Mouse (Mus musculus) heart, postnatal 0 days (tissue): Measurements from ENCODE around the gene BC048562. TPM values are rescaled to one million over a fixed set of nuclear protein-coding genes. Genes with fewer than 3 reads are reported as not detected.

Source experiments
- ATAC-seq: fragments of 200-750 bp; cut with Nextera tagmentation; 2 replicates; pipeline ENCODE4 v1.8.0; 2017; ENCODE audit warnings: low read depth, moderate number of reproducible peaks, moderate library complexity; ENCODE audit not compliant: insufficient read depth
- DNase-seq: peaks from one replicate; pipeline ENCODE4 v3.0.0-alpha.2; 2016; ENCODE audit warnings: low spot score
- H3K27ac ChIP-seq: fragments of 300-500 bp; sonication (generic); 2 replicates; pipeline ENCODE4 v1.5.1; 2014; ENCODE audit warnings: low read depth, mild to moderate bottlenecking
- H3K27me3 ChIP-seq: fragments of 300-500 bp; sonication (generic); 2 replicates; pipeline ENCODE4 v1.6.1; 2014; ENCODE audit warnings: low read length, mixed read lengths; ENCODE audit not compliant: control insufficient read depth, insufficient read depth
- H3K36me3 ChIP-seq: fragments of 300-500 bp; sonication (generic); replicated peaks from 2 replicates; pipeline ENCODE4 v1.6.1; 2014; ENCODE audit warnings: low read length, mixed read lengths; ENCODE audit not compliant: control insufficient read depth, insufficient read depth
- H3K4me1 ChIP-seq: fragments of 300-500 bp; sonication (generic); 2 replicates; pipeline ENCODE4 v1.6.1; 2014; ENCODE audit warnings: antibody characterized with exemption; ENCODE audit not compliant: control insufficient read depth, insufficient read depth
- H3K4me2 ChIP-seq: fragments of 300-500 bp; sonication (generic); 2 replicates; pipeline ENCODE4 v1.6.1; 2014; ENCODE audit warnings: low read depth, mild to moderate bottlenecking, low read length, moderate library complexity
- H3K4me3 ChIP-seq: fragments of 300-500 bp; sonication (generic); 2 replicates; pipeline ENCODE4 v1.5.1; 2014; ENCODE audit warnings: low read depth, low read length
- H3K9ac ChIP-seq: fragments of 300-500 bp; sonication (generic); replicated peaks from 2 replicates; pipeline ENCODE4 v1.6.1; 2014; ENCODE audit warnings: low read depth, low read length, mixed read lengths
- H3K9me3 ChIP-seq: fragments of 300-500 bp; sonication (generic); replicated peaks from 2 replicates; pipeline ENCODE4 v1.6.1; 2016; ENCODE audit warnings: low read length; ENCODE audit not compliant: control insufficient read depth
- CTCF ChIP-seq: IDR thresholded peaks from 2 replicates; pipeline ENCODE4 v1.5.1; 2016; ENCODE audit warnings: antibody characterized with exemption, control low read depth, low read depth
- EP300 ChIP-seq: IDR thresholded peaks from 2 replicates; pipeline ENCODE4 v1.6.1; 2016; ENCODE audit warnings: antibody characterized with exemption, low read depth
- WGBS: fragments of 180-500 bp; shearing (Covaris S2); extraction: QIAGEN DNeasy Blood & Tissue Kit; methylation state at CpG from one replicate; pipeline ENCODE4 v1.1.7; 2014; 5-methylcytosine and 5-hydroxymethylcytosine counted together
- polyA plus RNA-seq: library from polyadenylated mRNA; unstranded; fragments of >200 nt; fragmentation: Nextera tagmentation; extraction: Ambion mirVana; gene quantifications from 2 replicates; pipeline ENCODE4 v1.2.1, GENCODE M21; 2015
- total RNA-seq: library from RNA; depleted of rRNA; stranded (reverse); fragments of >200 nt; gene quantifications from 2 replicates; pipeline ENCODE4 v1.2.3, GENCODE M21; 2014; ENCODE audit warnings: low replicate concordance

The BC048562 gene
- total and polyA plus RNA-seq, 2 experiments from 2014 or later, result not detected

- no peak overlapping the region for H3K27ac ChIP-seq
- ATAC-seq (no peak), DNase-seq (no peak)
- H3K9me3 ChIP-seq, result no peaks in the 10 kb centered on the region
- peaks cover 15% of the 10 kb centered on the region for H3K4me1 ChIP-seq
- H3K4me2 ChIP-seq, result no peak overlapping the region
- TF ChIP-seq EP300 (no peak), CTCF (no peak)
- H3K4me3 ChIP-seq, result no peak overlapping the region
- H3K27me3 ChIP-seq, result no peaks in the 10 kb centered on the region
- no peak overlapping the region for H3K9ac ChIP-seq
- WGBS, result 91% methylated on average over 19 of the region's 19 CpGs
- H3K36me3 ChIP-seq, result peaks cover 83% of the 10 kb centered on the region
Observed at GRCm38 (mm10) chr9:108485301-108485875, 49.1 kb downstream of the BC048562 start.

- WGBS, result 90% methylated on average over 8 of the region's 8 CpGs
Observed at GRCm38 (mm10) chr9:108486973-108487530, 50.8 kb downstream of the BC048562 start.

GRCm38 (mm10) chr9:108488403-108488802, 52.1 kb downstream of the BC048562 start:
- no peaks in the 10 kb centered on the region for H3K27me3 ChIP-seq
- DNase-seq (no peak), ATAC-seq (no peak)
- H3K36me3 ChIP-seq, result peaks cover 79% of the 10 kb centered on the region
- H3K27ac ChIP-seq, result no peak overlapping the region
- H3K9ac ChIP-seq, result no peak overlapping the region
- H3K4me1 ChIP-seq, result peaks cover 12% of the 10 kb centered on the region
- no peak overlapping the region for H3K4me2 ChIP-seq
- H3K4me3 ChIP-seq, result no peak overlapping the region
- 92% methylated on average over 17 of the region's 17 CpGs for WGBS
- H3K9me3 ChIP-seq, result no peaks in the 10 kb centered on the region
- TF ChIP-seq EP300 (no peak), CTCF (no peak)

More at GRCm38 (mm10) chr9:108486973-108487530, 50.8 kb downstream of the BC048562 start:
- DNase-seq (no peak), ATAC-seq (no peak)
- no peaks in the 10 kb centered on the region for H3K9me3 ChIP-seq
- H3K4me1 ChIP-seq, result peaks cover 11% of the 10 kb centered on the region
- H3K9ac ChIP-seq, result no peak overlapping the region
- H3K27me3 ChIP-seq, result no peaks in the 10 kb centered on the region
- H3K4me2 ChIP-seq, result no peak overlapping the region
- no peak overlapping the region for H3K4me3 ChIP-seq
- peaks cover 79% of the 10 kb centered on the region for H3K36me3 ChIP-seq
- TF ChIP-seq CTCF (no peak), EP300 (no peak)
- no peak overlapping the region for H3K27ac ChIP-seq

- Histone ChIP-seq H3K4me1 (peaks cover 12% of the 10 kb centered on the region), H3K27me3 (no peaks in the 10 kb centered on the region), H3K9me3 (no peaks in the 10 kb centered on the region), H3K4me3 (no peak overlapping the region), H3K27ac (peak overlapping the region; percentile 95), H3K36me3 (peaks cover 80% of the 10 kb centered on the region), H3K9ac (no peak overlapping the region), H3K4me2 (no peak overlapping the region)
- DNase-seq (no peak), ATAC-seq (no peak)
- WGBS, result 95% methylated on average over 20 of the region's 20 CpGs
- TF ChIP-seq CTCF (no peak), EP300 (no peak)
Observed at GRCm38 (mm10) chr9:108489215-108489614, 52.9 kb downstream of the BC048562 start.

- H3K9me3 ChIP-seq, result no peaks in the 10 kb centered on the region
- peak overlapping the region; percentile 78 for H3K4me2 ChIP-seq
- H3K4me1 ChIP-seq, result peaks cover 12% of the 10 kb centered on the region
- H3K4me3 ChIP-seq, result peak overlapping the region; percentile 66
- peak overlapping the region; percentile 95 for H3K27ac ChIP-seq
- H3K27me3 ChIP-seq, result no peaks in the 10 kb centered on the region
- no peak for DNase-seq
- peaks cover 81% of the 10 kb centered on the region for H3K36me3 ChIP-seq
- 64% methylated on average over 26 of the region's 26 CpGs for WGBS
- ATAC-seq, result no peak; the same call in 1 of the 2 replicates
- TF ChIP-seq CTCF, result no peak
- no peak for TF ChIP-seq EP300
- no peak overlapping the region for H3K9ac ChIP-seq
Observed at GRCm38 (mm10) chr9:108489702-108490558, 53.6 kb downstream of the BC048562 start.
